ENCODE assay signal across 10 mouse cellular contexts in the genomic region with DNA sequence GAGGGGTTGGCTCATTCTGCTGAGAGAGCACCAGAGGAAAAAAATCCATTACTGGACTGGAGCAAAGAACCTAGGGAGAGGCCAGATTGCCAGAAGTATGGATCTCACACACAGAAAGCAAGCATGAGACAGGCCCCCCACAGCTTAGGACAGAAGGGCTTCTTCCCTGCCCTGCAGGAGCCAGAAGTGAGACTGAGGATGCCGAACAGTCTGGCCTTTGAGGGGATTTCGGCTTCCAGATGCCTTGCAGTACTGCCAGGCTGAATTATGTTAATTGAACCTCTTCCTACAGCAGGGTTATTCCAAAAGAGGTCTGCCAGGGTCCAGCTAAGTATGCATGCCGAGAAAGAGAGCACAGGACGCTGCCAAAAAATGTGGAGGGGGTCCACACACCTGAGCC.
DNase-seq lines count a peak whose midpoint lies in the region; ATAC-seq and TF ChIP-seq lines count a peak whose summit lies in the region.
"Had no signal": no experiment of that assay in that cellular context is flagged by ENCODE, and none has a peak within 500 bp of the region (broad histone marks: within the 10 kb centered on the region; RNA-seq: fewer than 3 reads in every experiment).

No protein-coding gene starts in this region.

- no peak overlapping the region for H3K4me3 ChIP-seq in hindbrain, embryonic 10.5 days
- no peak overlapping the region for H3K4me3 ChIP-seq in midbrain, postnatal 0 days (ENCODE audit: low read depth, low read length)
- no peak overlapping the region for H3K4me3 ChIP-seq in heart, embryonic 11.5 days (ENCODE audit: low read depth, low read length)
- H3K4me3 ChIP-seq: limb, embryonic 13.5 days had no signal

- ATAC-seq in midbrain, postnatal 0 days (ENCODE audit: low FRiP score): peak; percentile 75
- ATAC-seq in granulocyte monocyte progenitor cell, adult 5-6 weeks (replicated peaks; ENCODE audit: poor library complexity, severe bottlenecking): no peak
- no peak for ATAC-seq in heart, embryonic 11.5 days (replicated peaks; ENCODE audit: insufficient number of reproducible peaks, low FRiP score, low TSS enrichment)

- H3K9ac ChIP-seq in midbrain, postnatal 0 days (replicated peaks; ENCODE audit: low read length, poor library complexity, severe bottlenecking): no peak overlapping the region
- no peak overlapping the region for H3K9ac ChIP-seq in heart, embryonic 11.5 days (ENCODE audit: low read depth, low read length)
- H3K9ac ChIP-seq: limb, embryonic 13.5 days had no signal

- no peaks in the 10 kb centered on the region for H3K9me3 ChIP-seq in hindbrain, embryonic 10.5 days
- H3K9me3 ChIP-seq in midbrain, postnatal 0 days (ENCODE audit: low read length): no peaks in the 10 kb centered on the region
- H3K9me3 ChIP-seq in heart, embryonic 11.5 days (replicated peaks; ENCODE audit: control insufficient read depth, low read length): no peaks in the 10 kb centered on the region
- H3K9me3 ChIP-seq: limb, embryonic 13.5 days had no signal

- DNase-seq in cerebellum, adult 11-12 months: peak; percentile 84
- peak; percentile 27 for DNase-seq in embryo, embryonic 10.5 days (ENCODE audit: low spot score)
- peak; percentile 8 for DNase-seq in hindbrain, embryonic 10.5 days (ENCODE audit: low spot score)
- peak; percentile 85 for DNase-seq in midbrain, postnatal 0 days (ENCODE audit: low spot score)
- no peak for DNase-seq in right cerebral cortex, postnatal 36 days (ENCODE audit: low spot score in 2 of 2)
- no peak for DNase-seq in gastrocnemius, postnatal 36 days
- DNase-seq: thymus, postnatal 25 days had no signal

- no peaks in the 10 kb centered on the region for H3K27me3 ChIP-seq in hindbrain, embryonic 10.5 days (ENCODE audit: insufficient read depth, poor library complexity, severe bottlenecking)
- H3K27me3 ChIP-seq in midbrain, postnatal 0 days (ENCODE audit: insufficient read depth, low read length): no peaks in the 10 kb centered on the region
- no peaks in the 10 kb centered on the region for H3K27me3 ChIP-seq in heart, embryonic 11.5 days (ENCODE audit: control insufficient read depth, insufficient read depth, low read length)
- H3K27me3 ChIP-seq: limb, embryonic 13.5 days had no signal

- H3K36me3 ChIP-seq in hindbrain, embryonic 10.5 days: no peaks in the 10 kb centered on the region
- no peaks in the 10 kb centered on the region for H3K36me3 ChIP-seq in midbrain, postnatal 0 days (ENCODE audit: insufficient read depth, low read length)
- H3K36me3 ChIP-seq in heart, embryonic 11.5 days (ENCODE audit: control insufficient read depth, insufficient read depth, low read length): no peaks in the 10 kb centered on the region
- H3K36me3 ChIP-seq: limb, embryonic 13.5 days had no signal

- H3K27ac ChIP-seq in hindbrain, embryonic 10.5 days: no peak overlapping the region
- H3K27ac ChIP-seq in midbrain, postnatal 0 days (ENCODE audit: low read depth, low read length): no peak overlapping the region
- H3K27ac ChIP-seq in heart, embryonic 11.5 days (ENCODE audit: low read depth, low read length): no peak overlapping the region
- H3K27ac ChIP-seq: limb, embryonic 13.5 days had no signal

- no peak for TF ChIP-seq CTCF in midbrain, postnatal 0 days (IDR thresholded peaks at IDR 0.05)

- no peak overlapping the region for H3K4me2 ChIP-seq in midbrain, postnatal 0 days (ENCODE audit: low read depth, low read length, poor library complexity, severe bottlenecking)
- H3K4me2 ChIP-seq in heart, embryonic 11.5 days: no peak overlapping the region
- H3K4me2 ChIP-seq: limb, embryonic 13.5 days had no signal

- H3K4me1 ChIP-seq in hindbrain, embryonic 10.5 days (replicated peaks): peaks cover 12% of the 10 kb centered on the region
- H3K4me1 ChIP-seq in midbrain, postnatal 0 days (ENCODE audit: insufficient read depth, low read length): no peaks in the 10 kb centered on the region
- no peaks in the 10 kb centered on the region for H3K4me1 ChIP-seq in heart, embryonic 11.5 days (ENCODE audit: control insufficient read depth, insufficient read depth, low read length)
- H3K4me1 ChIP-seq: limb, embryonic 13.5 days had no signal

- WGBS in hindbrain, embryonic 10.5 days: 27% methylated on average over 4 of the region's 4 CpGs
- 22% methylated on average over 4 of the region's 4 CpGs for whole genome bisulfite sequencing in midbrain, postnatal 0 days
- 81% methylated on average over 4 of the region's 4 CpGs for WGBS in heart, embryonic 11.5 days (ENCODE audit: insufficient replicate concordance)

- intact Hi-C loops in gastrocnemius, postnatal 36 days (cut with DNase I): no loop called here

Comparison
In these comparisons a context has a peak if more than half of its experiments do, and no peak if none do; other contexts are left out.
1. DNase-seq: peak in cerebellum, adult 11-12 months (single experiment), embryo, embryonic 10.5 days (single experiment), hindbrain, embryonic 10.5 days (single experiment) and midbrain, postnatal 0 days (single experiment); none in right cerebral cortex, postnatal 36 days (0 of 2) and gastrocnemius, postnatal 36 days (0 of 2).